Mouse (Mus musculus) spleen, embryonic (tissue): ENCODE data around the gene Tbx15.

Experiments used
- CTCF ChIA-PET: fragments of 350-600 bp; sonication (Branson Sonifier 250); formaldehyde crosslinking; loops from one replicate; lab custom pipeline; 2022; lab: Charles Lee

The Tbx15 gene

GRCm38 (mm10) chr3:99248831-99249550 is 8.8 kb downstream of the Tbx15 start:
- CTCF ChIA-PET = no interaction called here

- CTCF ChIA-PET = no interaction called here
Observed at GRCm38 (mm10) chr3:99249551-99249870, 9.3 kb downstream of the Tbx15 start.

GRCm38 (mm10) chr3:99249906-99250305 is 9.7 kb downstream of the Tbx15 start:
- CTCF ChIA-PET = no interaction called here

GRCm38 (mm10) chr3:99251271-99252165 is 11.3 kb downstream of the Tbx15 start:
- CTCF ChIA-PET = no interaction called here

- CTCF ChIA-PET = no interaction called here
Observed at GRCm38 (mm10) chr3:99252461-99253091, 12.4 kb downstream of the Tbx15 start.

GRCm38 (mm10) chr3:99253092-99253488 is 12.9 kb downstream of the Tbx15 start:
- CTCF ChIA-PET = interaction anchor here (0.7 kb wide), 1 partner anchor 287 kb away, joined by 5 read pairs; no protein-coding TSS in a partner anchor

GRCm38 (mm10) chr3:99253497-99254451 is 13.6 kb downstream of the Tbx15 start:
- CTCF ChIA-PET = interaction anchor here (0.7 kb wide), 1 partner anchor 288 kb away, joined by 5 read pairs; no protein-coding TSS in a partner anchor

- CTCF ChIA-PET = no interaction called here
Observed at GRCm38 (mm10) chr3:99254559-99255151, 14.5 kb downstream of the Tbx15 start.

- CTCF ChIA-PET = no interaction called here
Observed at GRCm38 (mm10) chr3:99255411-99256365, 15.5 kb downstream of the Tbx15 start.

- CTCF ChIA-PET = no interaction called here
Observed at GRCm38 (mm10) chr3:99256366-99256750, 16.2 kb downstream of the Tbx15 start.

- CTCF ChIA-PET = no interaction called here
Observed at GRCm38 (mm10) chr3:99256766-99257165, 16.6 kb downstream of the Tbx15 start.

GRCm38 (mm10) chr3:99257586-99258577 is 17.7 kb downstream of the Tbx15 start:
- CTCF ChIA-PET = no interaction called here

- CTCF ChIA-PET = no interaction called here
Observed at GRCm38 (mm10) chr3:99259741-99260270, 19.6 kb downstream of the Tbx15 start.

GRCm38 (mm10) chr3:99260395-99260794 is 20.2 kb downstream of the Tbx15 start:
- CTCF ChIA-PET = no interaction called here

- CTCF ChIA-PET = interaction anchor here (0.7 kb wide), 1 partner anchor 993 kb away, joined by 3 read pairs; no protein-coding TSS in a partner anchor
Observed at GRCm38 (mm10) chr3:99261371-99261791, 21.2 kb downstream of the Tbx15 start.

GRCm38 (mm10) chr3:99261986-99262385 is 21.8 kb downstream of the Tbx15 start:
- CTCF ChIA-PET = no interaction called here

- CTCF ChIA-PET = no interaction called here
Observed at GRCm38 (mm10) chr3:99263471-99263903, 23.3 kb downstream of the Tbx15 start.

GRCm38 (mm10) chr3:99264695-99265094 is 24.5 kb downstream of the Tbx15 start:
- CTCF ChIA-PET = no interaction called here
